Mouse (Mus musculus) heart, embryonic 13.5 days (tissue): ENCODE measurements around the gene Ankrd13b. TPM values are rescaled to one million over a fixed set of nuclear protein-coding genes. Genes with fewer than 3 reads are reported as not detected.
"Not testable (repeated sequence)": the region's sequence is repeated elsewhere in the genome, so short reads cannot be mapped to it uniquely, and the experiment has no call there.

Source experiments
- ATAC-seq: fragments of 200-750 bp; cut with Nextera tagmentation; 2 replicates; pipeline ENCODE4 v1.8.0; 2017; ENCODE audit warnings: moderate TSS enrichment; ENCODE audit not compliant: insufficient number of reproducible peaks, low FRiP score, low TSS enrichment; ENCODE audit errors: extremely low read depth
- H3K27ac ChIP-seq: fragments of 300-500 bp; sonication (generic); replicated peaks from 2 replicates; pipeline ENCODE4 v1.5.1; 2015; ENCODE audit warnings: moderate library complexity, mild to moderate bottlenecking, inconsistent platforms
- H3K27me3 ChIP-seq: fragments of 300-500 bp; sonication (generic); replicated peaks from 2 replicates; pipeline ENCODE4 v1.6.1; 2015; ENCODE audit warnings: mild to moderate bottlenecking, inconsistent platforms
- H3K36me3 ChIP-seq: fragments of 300-500 bp; sonication (generic); 2 replicates; pipeline ENCODE4 v1.6.1; 2015; ENCODE audit warnings: mild to moderate bottlenecking, inconsistent platforms
- H3K4me1 ChIP-seq: fragments of 300-500 bp; sonication (generic); 2 replicates; pipeline ENCODE4 v1.6.1; 2015; ENCODE audit warnings: inconsistent platforms
- H3K4me2 ChIP-seq: fragments of 300-500 bp; sonication (generic); 2 replicates; pipeline ENCODE4 v1.6.1; 2015; ENCODE audit warnings: inconsistent platforms, mild to moderate bottlenecking, moderate library complexity
- H3K4me3 ChIP-seq: fragments of 300-500 bp; sonication (generic); 2 replicates; pipeline ENCODE4 v1.5.1; 2015; ENCODE audit warnings: moderate library complexity, mild to moderate bottlenecking, inconsistent platforms
- H3K9ac ChIP-seq: fragments of 300-500 bp; sonication (generic); 2 replicates; pipeline ENCODE4 v1.6.1; 2015; ENCODE audit warnings: inconsistent platforms, mild to moderate bottlenecking, moderate library complexity
- H3K9me3 ChIP-seq: fragments of 300-500 bp; sonication (generic); 2 replicates; pipeline ENCODE4 v1.6.1; 2016; ENCODE audit warnings: inconsistent platforms
- WGBS: fragments of 180-500 bp; shearing (Covaris S2); methylation state at CpG from one replicate; pipeline ENCODE4 v1.1.7; 2015; ENCODE audit warnings: mixed read lengths; 5-methylcytosine and 5-hydroxymethylcytosine counted together
- polyA plus RNA-seq: library from polyadenylated mRNA; unstranded; fragments of >200 nt; fragmentation: Nextera tagmentation; extraction: Ambion mirVana; gene quantifications from 2 replicates; pipeline ENCODE4 v1.2.1, GENCODE M21; 2015

Ankrd13b gene
- 2.6 and 3.3 TPM in 2 replicates for polyA plus RNA-seq

DNA sequence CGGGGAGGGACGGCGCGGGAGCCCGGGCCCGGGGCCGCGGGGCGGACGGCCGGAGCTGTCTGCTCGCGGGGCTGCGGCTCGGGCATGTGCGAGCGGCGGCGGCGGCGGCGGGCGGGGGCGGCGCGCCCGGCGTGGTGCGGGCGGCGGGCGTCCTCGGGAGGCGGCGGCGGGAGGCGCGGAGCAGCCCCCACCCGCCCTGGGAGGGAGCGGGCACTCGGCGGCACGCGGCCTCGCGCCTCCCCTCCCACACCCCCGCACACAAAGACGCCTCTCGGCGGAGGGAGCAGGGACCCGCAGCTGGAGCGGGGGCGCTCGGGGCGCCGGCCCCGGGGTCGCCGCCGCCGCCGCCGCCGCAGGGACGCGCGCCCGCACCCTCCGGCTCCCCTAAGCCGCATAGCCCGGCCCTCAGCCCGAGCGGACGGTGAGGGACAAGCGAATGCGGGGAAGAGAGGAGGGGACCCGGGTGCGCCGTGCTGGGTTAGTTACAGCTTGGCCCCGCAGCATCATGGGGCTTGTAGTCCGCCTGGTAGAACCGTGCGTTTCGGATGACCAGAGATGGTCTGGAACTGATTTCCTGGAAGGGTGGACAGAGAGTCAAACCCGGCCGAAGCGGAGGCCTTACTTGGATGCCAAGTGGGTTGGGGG is at the start of gene Ankrd13b:
TSS of gene Ankrd13b (minus strand) at position 88 of the 645 bp plus-strand sequence.
- Histone ChIP-seq H3K27me3 (no peaks in the 10 kb centered on the region; the same call in 1 of the 2 replicates), H3K9me3 (no peaks in the 10 kb centered on the region), H3K4me1 (peaks cover 74% of the 10 kb centered on the region), H3K4me3 (peak within 1 kb of the TSS; percentile 86), H3K9ac (peak within 1 kb of the TSS; percentile 91), H3K4me2 (peak within 1 kb of the TSS; percentile 97), H3K27ac (0 out of 2 replicates have a peak within 1 kb of the TSS, but pooled peaks have one; percentile 12), H3K36me3 (no peaks in the 10 kb centered on the region)
- ATAC-seq: no peak
- WGBS: under 1% methylated on average over 48 of the region's 87 CpGs

GRCm38 (mm10) chr11:77532202-77532846 is 42.8 kb upstream of the Ankrd13b start:
- H3K9ac ChIP-seq: no peak overlapping the region
- H3K4me3 ChIP-seq: no peak overlapping the region
- no peaks in the 10 kb centered on the region for H3K27me3 ChIP-seq
- H3K9me3 ChIP-seq: no peaks in the 10 kb centered on the region
- peaks cover 54% of the 10 kb centered on the region for H3K36me3 ChIP-seq
- no peaks in the 10 kb centered on the region for H3K4me1 ChIP-seq
- no peak for ATAC-seq
- no peak overlapping the region for H3K27ac ChIP-seq
- 83% methylated on average over 4 of the region's 4 CpGs for WGBS
- H3K4me2 ChIP-seq: no peak overlapping the region

- Histone ChIP-seq H3K27me3 (no peaks in the 10 kb centered on the region), H3K4me2 (no peak overlapping the region), H3K9me3 (no peaks in the 10 kb centered on the region), H3K36me3 (peaks cover 40% of the 10 kb centered on the region), H3K4me3 (no peak overlapping the region), H3K4me1 (no peaks in the 10 kb centered on the region), H3K27ac (no peak overlapping the region), H3K9ac (no peak overlapping the region)
- ATAC-seq: no peak
- WGBS: 69% methylated on average over 2 of the region's 2 CpGs
Observed at GRCm38 (mm10) chr11:77530862-77531261, 41.4 kb upstream of the Ankrd13b start.

DNA sequence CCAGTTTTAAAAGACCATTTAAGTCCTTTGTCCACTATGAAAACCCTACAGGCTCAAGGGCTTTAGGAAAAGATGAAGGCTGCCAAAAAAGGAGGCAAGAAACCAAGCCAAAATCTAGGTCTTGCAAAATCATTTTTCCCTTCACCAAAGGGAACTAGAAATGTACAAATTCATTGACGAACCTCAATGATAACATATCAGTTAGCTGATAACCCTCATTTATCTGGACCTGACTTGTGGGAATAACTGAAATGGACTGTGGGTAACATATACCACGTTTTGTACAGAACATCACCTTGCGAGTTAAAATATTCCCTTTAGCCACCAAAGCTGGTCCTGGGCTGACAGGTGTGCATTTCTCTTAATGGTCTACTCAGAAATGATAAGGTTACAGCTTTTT is 40.2 kb upstream of the Ankrd13b start:
- Histone ChIP-seq H3K9me3 (no peaks in the 10 kb centered on the region), H3K4me2 (no peak overlapping the region), H3K27ac (no peak overlapping the region), H3K27me3 (no peaks in the 10 kb centered on the region), H3K36me3 (peaks cover 32% of the 10 kb centered on the region), H3K4me3 (no peak overlapping the region), H3K4me1 (no peaks in the 10 kb centered on the region), H3K9ac (no peak overlapping the region)
- no peak for ATAC-seq
- 76% methylated on average over 3 of the region's 3 CpGs for WGBS

DNA sequence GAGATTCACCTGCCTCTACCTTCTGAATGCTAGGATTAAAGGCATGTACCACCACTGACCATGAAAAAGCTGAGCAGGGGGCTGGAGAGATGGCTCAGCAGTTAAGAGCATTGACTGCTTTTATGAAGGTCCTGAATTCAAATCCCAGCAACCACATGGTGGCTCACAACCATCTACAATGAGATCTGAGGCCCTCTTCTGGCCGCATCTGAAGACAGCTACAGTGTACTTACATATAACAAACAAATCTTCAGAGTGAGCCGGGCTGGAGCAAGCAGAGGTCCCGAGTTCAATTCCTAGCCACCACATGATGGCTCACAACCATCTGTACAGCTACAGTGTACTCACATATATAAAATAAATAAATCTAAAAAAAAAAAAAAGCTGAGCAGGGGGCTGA is 38.9 kb upstream of the Ankrd13b start:
- peaks cover 22% of the 10 kb centered on the region for H3K36me3 ChIP-seq
- H3K4me3 ChIP-seq, H3K4me2 ChIP-seq, ATAC-seq, H3K9me3 ChIP-seq, H3K27ac ChIP-seq, H3K27me3 ChIP-seq, H3K9ac ChIP-seq, H3K4me1 ChIP-seq: not testable (repeated sequence)
- 90% methylated on average over 3 of the region's 3 CpGs for WGBS

DNA sequence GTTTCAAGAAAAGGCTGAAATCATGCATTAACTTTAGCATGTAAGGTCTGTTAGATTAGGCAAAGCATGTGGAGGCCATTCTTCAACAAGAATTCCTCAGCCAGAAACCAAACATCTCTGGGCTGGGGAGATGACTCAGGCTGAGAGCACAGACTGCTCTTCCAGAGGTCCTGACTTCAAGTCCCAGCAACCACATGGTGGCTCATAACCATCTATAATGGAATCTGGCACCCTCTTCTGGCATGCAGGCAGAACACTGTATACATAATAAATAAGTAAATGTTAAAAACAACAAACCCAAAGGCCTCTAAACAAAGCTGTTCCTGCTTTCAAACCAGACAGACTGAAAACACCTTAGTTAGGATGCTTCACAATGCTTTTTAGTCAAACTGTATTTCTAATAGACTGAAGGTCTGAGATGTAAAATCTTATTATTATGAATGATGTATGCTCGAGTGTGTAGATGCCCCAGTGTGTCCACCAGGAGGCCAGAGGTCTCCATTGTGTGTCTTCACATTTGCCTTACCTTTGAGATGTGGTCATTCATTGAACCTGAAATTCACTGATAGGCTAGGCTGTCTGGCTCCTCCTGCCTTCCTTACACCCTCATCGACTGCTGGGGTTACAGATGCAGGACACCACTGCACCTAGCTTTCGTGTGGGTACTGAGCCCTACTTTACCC is 36.5 kb upstream of the Ankrd13b start:
- H3K36me3 ChIP-seq: peaks cover 11% of the 10 kb centered on the region
- WGBS: 66% methylated on average over 3 of the region's 3 CpGs
- H3K4me3 ChIP-seq: no peak overlapping the region
- no peaks in the 10 kb centered on the region for H3K27me3 ChIP-seq
- no peaks in the 10 kb centered on the region for H3K4me1 ChIP-seq
- no peak overlapping the region for H3K9ac ChIP-seq
- no peak overlapping the region for H3K4me2 ChIP-seq
- H3K27ac ChIP-seq: no peak overlapping the region
- no peaks in the 10 kb centered on the region for H3K9me3 ChIP-seq
- ATAC-seq: no peak

GRCm38 (mm10) chr11:77520601-77521529 is 31.4 kb upstream of the Ankrd13b start:
- H3K9ac ChIP-seq: no peak overlapping the region
- peaks cover 8% of the 10 kb centered on the region for H3K4me1 ChIP-seq
- H3K36me3 ChIP-seq: no peaks in the 10 kb centered on the region
- no peaks in the 10 kb centered on the region for H3K9me3 ChIP-seq
- ATAC-seq: no peak
- no peak overlapping the region for H3K4me3 ChIP-seq
- H3K4me2 ChIP-seq: no peak overlapping the region
- 52% methylated on average over 5 of the region's 5 CpGs for WGBS
- H3K27me3 ChIP-seq: peaks cover 28% of the 10 kb centered on the region
- no peak overlapping the region for H3K27ac ChIP-seq

- WGBS: 44% methylated on average over 5 of the region's 5 CpGs
- peaks cover 25% of the 10 kb centered on the region for H3K4me1 ChIP-seq
- H3K4me2 ChIP-seq: no peak within 1 kb of the TSS
- no peak within 1 kb of the TSS for H3K4me3 ChIP-seq
- no peaks in the 10 kb centered on the region for H3K9me3 ChIP-seq
- no peaks in the 10 kb centered on the region for H3K36me3 ChIP-seq
- H3K27me3 ChIP-seq: peaks cover 34% of the 10 kb centered on the region
- no peak within 1 kb of the TSS for H3K9ac ChIP-seq
- ATAC-seq: no peak
- 0 out of 2 replicates have a peak within 1 kb of the TSS, but pooled peaks have one; percentile 5 for H3K27ac ChIP-seq
Observed at GRCm38 (mm10) chr11:77519043-77519442, 29.6 kb upstream of the Ankrd13b start, which contains the start of gene Gm10392. Gm10392 (minus strand) TSS chr11:77519198.

GRCm38 (mm10) chr11:77518051-77518798 is 28.7 kb upstream of the Ankrd13b start:
- Histone ChIP-seq H3K4me1 (peaks cover 31% of the 10 kb centered on the region), H3K27ac (no peak overlapping the region), H3K4me2 (no peak overlapping the region), H3K27me3 (peaks cover 34% of the 10 kb centered on the region), H3K9ac (no peak overlapping the region), H3K4me3 (no peak overlapping the region), H3K36me3 (no peaks in the 10 kb centered on the region), H3K9me3 (no peaks in the 10 kb centered on the region)
- no peak for ATAC-seq
- 81% methylated on average over 25 of the region's 27 CpGs for WGBS

GRCm38 (mm10) chr11:77516553-77517425 is 27.3 kb upstream of the Ankrd13b start:
- no peak overlapping the region for H3K4me2 ChIP-seq
- H3K9me3 ChIP-seq: no peaks in the 10 kb centered on the region
- H3K27ac ChIP-seq: no peak overlapping the region
- H3K4me1 ChIP-seq: peaks cover 38% of the 10 kb centered on the region
- no peak overlapping the region for H3K4me3 ChIP-seq
- WGBS: 74% methylated on average over 5 of the region's 5 CpGs
- no peak overlapping the region for H3K9ac ChIP-seq
- H3K27me3 ChIP-seq: peaks cover 34% of the 10 kb centered on the region
- no peak for ATAC-seq
- no peaks in the 10 kb centered on the region for H3K36me3 ChIP-seq
